8 mouse cellular contexts compared by ENCODE assay signal in the genomic region with DNA sequence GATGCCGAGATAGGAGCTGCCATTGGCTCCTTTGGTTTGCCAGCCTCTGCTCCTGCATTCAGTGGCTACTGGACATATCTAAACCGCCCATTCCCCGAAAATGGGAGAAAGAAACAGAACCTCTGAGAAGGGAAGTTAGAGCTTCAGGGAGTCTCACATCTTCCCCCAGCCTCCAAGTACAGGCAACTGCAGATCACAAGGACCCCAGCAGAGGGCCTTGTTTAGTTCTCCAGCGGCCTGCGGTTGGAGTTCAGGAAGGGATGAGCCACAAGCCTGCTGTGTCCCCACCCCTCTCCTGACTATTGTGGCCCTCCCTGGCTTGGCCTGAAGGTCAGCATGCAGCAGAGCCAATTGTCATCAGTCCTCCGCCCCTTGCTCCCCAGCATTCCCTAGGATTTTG. TPM values are rescaled to one million over a fixed set of nuclear protein-coding genes. Genes with fewer than 3 reads are reported as not detected.
DNase-seq lines count a peak whose midpoint lies in the region; ATAC-seq lines count a peak whose summit lies in the region.

No protein-coding gene starts in this region.

- H3K4me3 ChIP-seq in intestine, embryonic 15.5 days (replicated peaks): peak overlapping the region; percentile 69

- H3K27ac ChIP-seq in intestine, embryonic 15.5 days: 0 out of 2 replicates have a peak overlapping the region, but pooled peaks have one; percentile 64

- peak overlapping the region; percentile 96 for H3K4me2 ChIP-seq in intestine, embryonic 15.5 days (replicated peaks)

- WGBS in intestine, embryonic 15.5 days: 19% methylated on average over 6 of the region's 6 CpGs

- ATAC-seq in intestine, embryonic 15.5 days: peak; percentile 19; the same call in 1 of the 2 replicates
- peak; percentile 56 for ATAC-seq in megakaryocyte, adult 5-6 weeks (ENCODE audit: poor library complexity, severe bottlenecking)
- no peak for ATAC-seq in erythroblast, adult 5-6 weeks (replicated peaks; ENCODE audit: low FRiP score, poor library complexity, severe bottlenecking)

- 0 out of 2 replicates have a peak, but pooled peaks cover 6% of the 10 kb centered on the region for H3K4me1 ChIP-seq in intestine, embryonic 15.5 days (replicated peaks)

- peaks cover 18% of the 10 kb centered on the region for H3K27me3 ChIP-seq in intestine, embryonic 15.5 days (replicated peaks)

- no peaks in the 10 kb centered on the region for H3K9me3 ChIP-seq in intestine, embryonic 15.5 days

- intact Hi-C loops in left cerebral cortex, postnatal 10 days (cut with DNase I): loop anchor here (5.0 to 10.0 kb wide), 3 partner anchors 152 to 552 kb away; no protein-coding TSS in a partner anchor

- peak overlapping the region; percentile 76; the same call in 1 of the 2 replicates for H3K9ac ChIP-seq in intestine, embryonic 15.5 days

- DNase-seq in adrenal gland, postnatal 10 days: peak; percentile 76
- DNase-seq in embryo, embryonic 11 days: peak; percentile 79
- DNase-seq in gastrocnemius, postnatal 4 days (ENCODE audit: low spot score in 2 of 2): peak; percentile 33 to 68
- DNase-seq in left cerebral cortex, postnatal 10 days (ENCODE audit: extremely low spot score in 1 of 2, low spot score in 2 of 2): peak; percentile 67 to 82
- peak; percentile 76 to 81 for DNase-seq in right cerebral cortex, adult 2 months (ENCODE audit: low spot score in 2 of 2)

- H3K36me3 ChIP-seq in intestine, embryonic 15.5 days: no peaks in the 10 kb centered on the region

RNA-seq across cellular contexts. Expression of gene Slco3a1, which starts 0.8 kb away (rescaled TPM):
- 10 to 100 TPM; 20.5 to 31.2 TPM for total RNA-seq in adrenal gland, postnatal 10 days (2021)
- total RNA-seq in gastrocnemius, postnatal 4 days (2021): 10 to 100 TPM; 30.0 to 30.2 TPM
- 7.3 and 8.1 TPM in 2 replicates for polyA plus RNA-seq in intestine, embryonic 15.5 days (2015; fragmentation: Nextera tagmentation; extraction: Ambion mirVana)
- total RNA-seq in left cerebral cortex, postnatal 10 days (2021): 10 to 100 TPM; 57.4 to 63.1 TPM
- total RNA-seq in megakaryocyte, adult 5-6 weeks (2015): 3.8 and 6.5 TPM in 2 replicates
- 3.5 and 5.2 TPM in 2 replicates for total RNA-seq in megakaryocyte, adult 5-6 weeks (2017)
- total RNA-seq in erythroblast, adult 5-6 weeks (2015; ENCODE audit: low replicate concordance): 4.4 and 7.3 TPM in 2 replicates
- total RNA-seq in erythroblast, adult 5-6 weeks (2017; ENCODE audit: low replicate concordance): 3.2 and 3.3 TPM in 2 replicates
